Mouse (Mus musculus) lung, postnatal 0 days (tissue): ENCODE results near the gene Dlk2. TPM values are rescaled to one million over a fixed set of nuclear protein-coding genes. Genes with fewer than 3 reads are reported as not detected.
A peak's percentile ranks its signal among the peaks of the same experiment; 100 is the strongest.

ENCODE experiments used
- ATAC-seq: fragments of 200-750 bp; cut with Nextera tagmentation; 2 replicates; pipeline ENCODE4 v1.8.0; 2017; ENCODE audit warnings: moderate library complexity
- DNase-seq: peaks from one replicate; pipeline ENCODE4 v3.0.0-alpha.2; 2016; ENCODE audit warnings: low spot score
- H3K27ac ChIP-seq: fragments of 300-500 bp; sonication (generic); 2 replicates; pipeline ENCODE4 v1.5.1; 2014; ENCODE audit warnings: antibody characterized with exemption, mild to moderate bottlenecking, low read length, mixed read lengths
- H3K27me3 ChIP-seq: fragments of 300-500 bp; sonication (generic); replicated peaks from 2 replicates; pipeline ENCODE4 v1.6.1; 2014; ENCODE audit warnings: low read length, mixed read lengths; ENCODE audit not compliant: insufficient read depth
- H3K36me3 ChIP-seq: fragments of 300-500 bp; sonication (generic); 2 replicates; pipeline ENCODE4 v1.6.1; 2014; ENCODE audit warnings: low read length, mixed read lengths; ENCODE audit not compliant: insufficient read depth
- H3K4me1 ChIP-seq: fragments of 300-500 bp; sonication (generic); 2 replicates; pipeline ENCODE4 v1.6.1; 2014; ENCODE audit warnings: antibody characterized with exemption, low read depth, low read length, mixed read lengths; ENCODE audit not compliant: insufficient read depth
- H3K4me2 ChIP-seq: fragments of 300-500 bp; sonication (generic); replicated peaks from 2 replicates; pipeline ENCODE4 v1.6.1; 2014; ENCODE audit warnings: low read depth, mild to moderate bottlenecking, low read length, moderate library complexity, mixed read lengths
- H3K4me3 ChIP-seq: fragments of 300-500 bp; sonication (generic); 2 replicates; pipeline ENCODE4 v1.5.1; 2014; ENCODE audit warnings: low read depth, low read length
- H3K9ac ChIP-seq: fragments of 300-500 bp; sonication (generic); replicated peaks from 2 replicates; pipeline ENCODE4 v1.6.1; 2014; ENCODE audit warnings: low read depth, mild to moderate bottlenecking
- H3K9me3 ChIP-seq: fragments of 300-500 bp; sonication (generic); 2 replicates; pipeline ENCODE4 v1.6.1; 2016; ENCODE audit warnings: low read length, mixed read lengths
- CTCF ChIP-seq: IDR thresholded peaks from 2 replicates; pipeline ENCODE4 v1.5.1; 2016; ENCODE audit warnings: antibody characterized with exemption, mild to moderate bottlenecking
- EP300 ChIP-seq: IDR thresholded peaks from 2 replicates; pipeline ENCODE4 v1.6.1; 2016; ENCODE audit warnings: antibody characterized with exemption, mild to moderate bottlenecking, control low read depth
- WGBS: fragments of 180-500 bp; shearing (Covaris S2); extraction: QIAGEN DNeasy Blood & Tissue Kit; methylation state at CpG from one replicate; pipeline ENCODE4 v1.1.7; 2014; 5-methylcytosine and 5-hydroxymethylcytosine counted together
- polyA plus RNA-seq: library from polyadenylated mRNA; unstranded; fragments of >200 nt; fragmentation: Nextera tagmentation; extraction: Ambion mirVana; gene quantifications from 2 replicates; pipeline ENCODE4 v1.2.1, GENCODE M21; 2015

Dlk2 gene
- polyA plus RNA-seq, 1 experiment from 2014 or later = 1.3 TPM

- DNase-seq (no peak), ATAC-seq (no peak)
- Histone ChIP-seq H3K9ac (no peak overlapping the region), H3K9me3 (no peaks in the 10 kb centered on the region), H3K4me3 (no peak overlapping the region), H3K27ac (no peak overlapping the region), H3K4me1 (no peaks in the 10 kb centered on the region), H3K4me2 (no peak overlapping the region), H3K27me3 (no peaks in the 10 kb centered on the region), H3K36me3 (peaks cover 8% of the 10 kb centered on the region; the same call in 1 of the 2 replicates)
- TF ChIP-seq EP300 (no peak), CTCF (no peak)
- WGBS = 87% methylated on average over 2 of the region's 2 CpGs
Measured at GRCm38 (mm10) chr17:46272058-46272457, 25.2 kb upstream of the Dlk2 start.

GRCm38 (mm10) chr17:46272675-46273074 is 24.5 kb upstream of the Dlk2 start:
- Histone ChIP-seq H3K9ac (no peak overlapping the region), H3K36me3 (peaks cover 8% of the 10 kb centered on the region; the same call in 1 of the 2 replicates), H3K4me1 (no peaks in the 10 kb centered on the region), H3K9me3 (no peaks in the 10 kb centered on the region), H3K27ac (no peak overlapping the region), H3K4me3 (no peak overlapping the region), H3K4me2 (no peak overlapping the region), H3K27me3 (no peaks in the 10 kb centered on the region)
- WGBS = 78% methylated on average over 5 of the region's 5 CpGs
- ATAC-seq = 0 out of 2 replicates have a peak, but pooled peaks have one; percentile 21
- no peak for DNase-seq
- no peak for TF ChIP-seq EP300

- H3K27ac ChIP-seq = 0 out of 2 replicates have a peak overlapping the region, but pooled peaks have one; percentile 32
Measured at GRCm38 (mm10) chr17:46273803-46274236, 23.4 kb upstream of the Dlk2 start.

GRCm38 (mm10) chr17:46274465-46274864 is 22.8 kb upstream of the Dlk2 start:
- Histone ChIP-seq H3K4me2 (no peak overlapping the region), H3K27me3 (no peaks in the 10 kb centered on the region), H3K4me3 (no peak overlapping the region), H3K27ac (0 out of 2 replicates have a peak overlapping the region, but pooled peaks have one; percentile 27), H3K9ac (no peak overlapping the region), H3K36me3 (peaks cover 8% of the 10 kb centered on the region; the same call in 1 of the 2 replicates), H3K4me1 (no peaks in the 10 kb centered on the region), H3K9me3 (no peaks in the 10 kb centered on the region)
- TF ChIP-seq EP300 (no peak), CTCF (no peak)
- WGBS = 67% methylated on average over 6 of the region's 6 CpGs
- DNase-seq = no peak
- ATAC-seq = no peak

More at GRCm38 (mm10) chr17:46273803-46274236, 23.4 kb upstream of the Dlk2 start:
- Histone ChIP-seq H3K27me3 (no peaks in the 10 kb centered on the region), H3K4me3 (no peak overlapping the region), H3K4me2 (no peak overlapping the region), H3K9ac (no peak overlapping the region), H3K36me3 (peaks cover 8% of the 10 kb centered on the region; the same call in 1 of the 2 replicates), H3K9me3 (no peaks in the 10 kb centered on the region), H3K4me1 (no peaks in the 10 kb centered on the region)
- WGBS = 65% methylated on average over 1 of the region's 1 CpGs
- no peak for DNase-seq
- TF ChIP-seq CTCF (no peak), EP300 (no peak)
- ATAC-seq = peak; percentile 21

- Histone ChIP-seq H3K9me3 (no peaks in the 10 kb centered on the region), H3K27ac (peak overlapping the region; percentile 43; the same call in 1 of the 2 replicates), H3K4me1 (no peaks in the 10 kb centered on the region), H3K27me3 (no peaks in the 10 kb centered on the region), H3K4me3 (no peak overlapping the region), H3K36me3 (peaks cover 8% of the 10 kb centered on the region; the same call in 1 of the 2 replicates), H3K4me2 (no peak overlapping the region), H3K9ac (no peak overlapping the region; the same call in 1 of the 2 replicates)
- WGBS = 56% methylated on average over 6 of the region's 6 CpGs
- no peak for DNase-seq
- TF ChIP-seq CTCF (no peak), EP300 (no peak)
- ATAC-seq = peak; percentile 51; the same call in 1 of the 2 replicates
Measured at GRCm38 (mm10) chr17:46275034-46275433, 22.2 kb upstream of the Dlk2 start.

GRCm38 (mm10) chr17:46275506-46275905 is 21.7 kb upstream of the Dlk2 start:
- H3K27ac ChIP-seq = peak overlapping the region; percentile 43; the same call in 1 of the 2 replicates
- H3K27me3 ChIP-seq = no peaks in the 10 kb centered on the region
- 77% methylated on average over 10 of the region's 10 CpGs for WGBS
- H3K9me3 ChIP-seq = no peaks in the 10 kb centered on the region
- no peak for TF ChIP-seq CTCF
- no peak for TF ChIP-seq EP300
- H3K4me1 ChIP-seq = no peaks in the 10 kb centered on the region
- no peak overlapping the region for H3K4me2 ChIP-seq
- no peak overlapping the region for H3K4me3 ChIP-seq
- ATAC-seq (no peak), DNase-seq (no peak)
- no peak overlapping the region; the same call in 1 of the 2 replicates for H3K9ac ChIP-seq
- H3K36me3 ChIP-seq = peaks cover 4% of the 10 kb centered on the region; the same call in 1 of the 2 replicates
